Mouse (Mus musculus) neural tube, embryonic 12.5 days (tissue): ENCODE measurements at regions not wholly inside any gene's neighbourhood (a gene's known extent, or its start where the extent isn't known, plus 50 kb on each side); places are given as distances from the start of the nearest gene placed in this dataset.

Source experiments
- ATAC-seq: fragments of 200-750 bp; cut with Nextera tagmentation; 2 replicates; pipeline ENCODE4 v1.8.0; 2017; ENCODE audit warnings: low read depth, mild to moderate bottlenecking, moderate TSS enrichment, moderate library complexity; ENCODE audit not compliant: low FRiP score
- H3K27ac ChIP-seq: fragments of 300-500 bp; sonication (generic); 2 replicates; pipeline ENCODE4 v1.5.1; 2016
- H3K27me3 ChIP-seq: fragments of 300-500 bp; sonication (generic); replicated peaks from 2 replicates; pipeline ENCODE4 v1.6.1; 2016; ENCODE audit warnings: mild to moderate bottlenecking
- H3K36me3 ChIP-seq: fragments of 300-500 bp; sonication (generic); 2 replicates; pipeline ENCODE4 v1.6.1; 2016; ENCODE audit warnings: mild to moderate bottlenecking
- H3K4me1 ChIP-seq: fragments of 300-500 bp; sonication (generic); 2 replicates; pipeline ENCODE4 v1.6.1; 2016
- H3K4me2 ChIP-seq: fragments of 300-500 bp; sonication (generic); replicated peaks from 2 replicates; pipeline ENCODE4 v1.6.1; 2016; ENCODE audit warnings: mild to moderate bottlenecking
- H3K4me3 ChIP-seq: fragments of 300-500 bp; sonication (generic); 2 replicates; pipeline ENCODE4 v1.5.1; 2016
- H3K9ac ChIP-seq: fragments of 300-500 bp; sonication (generic); 2 replicates; pipeline ENCODE4 v1.6.1; 2016; ENCODE audit warnings: mild to moderate bottlenecking
- H3K9me3 ChIP-seq: fragments of 300-500 bp; sonication (generic); 2 replicates; pipeline ENCODE4 v1.6.1; 2016; ENCODE audit warnings: mild to moderate bottlenecking
- WGBS: fragments of 180-500 bp; shearing (Covaris S2); methylation state at CpG from one replicate; pipeline ENCODE4 v1.1.7; 2016; 5-methylcytosine and 5-hydroxymethylcytosine counted together

DNA sequence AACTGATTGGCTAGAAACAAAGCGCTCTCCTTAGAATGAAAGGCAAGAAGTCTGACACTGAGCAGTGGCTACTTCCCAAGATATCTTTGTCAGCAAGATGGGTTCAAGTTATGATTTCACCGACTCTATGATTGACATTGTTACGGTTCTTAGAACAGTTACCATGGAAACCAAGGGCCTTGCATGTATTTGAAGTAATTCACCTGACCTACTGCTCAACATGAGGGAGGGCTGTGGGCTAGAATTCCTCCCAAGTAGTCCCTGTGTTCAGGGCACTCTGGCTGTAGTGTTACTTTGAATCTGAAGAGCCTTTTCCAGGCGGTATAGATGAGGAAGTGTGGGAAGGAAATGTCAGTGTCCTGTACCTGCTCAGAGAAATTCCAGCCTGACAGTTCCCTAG lies 281.1 kb downstream of the Tmem38b start:
- H3K4me1 ChIP-seq, result no peaks in the 10 kb centered on the region
- no peak overlapping the region for H3K4me2 ChIP-seq
- no peak overlapping the region for H3K9ac ChIP-seq
- WGBS, result 87% methylated on average over 4 of the region's 4 CpGs
- no peaks in the 10 kb centered on the region for H3K9me3 ChIP-seq
- H3K27me3 ChIP-seq, result no peaks in the 10 kb centered on the region
- no peak for ATAC-seq
- H3K36me3 ChIP-seq, result no peaks in the 10 kb centered on the region
- H3K4me3 ChIP-seq, result no peak overlapping the region
- no peak overlapping the region for H3K27ac ChIP-seq

- H3K36me3 ChIP-seq, result no peaks in the 10 kb centered on the region
- H3K27ac ChIP-seq, result no peak overlapping the region
- no peak for ATAC-seq
- no peak overlapping the region for H3K9ac ChIP-seq
- 88% methylated on average over 2 of the region's 2 CpGs for WGBS
- H3K4me3 ChIP-seq, result no peak overlapping the region
- H3K9me3 ChIP-seq, result no peaks in the 10 kb centered on the region
- H3K4me2 ChIP-seq, result no peak overlapping the region
- H3K4me1 ChIP-seq, result peaks cover 9% of the 10 kb centered on the region
- H3K27me3 ChIP-seq, result no peaks in the 10 kb centered on the region
Observed at GRCm38 (mm10) chr4:54116310-54116709, 290.5 kb downstream of the Tmem38b start.

GRCm38 (mm10) chr4:54118179-54118846 lies 292.5 kb downstream of the Tmem38b start:
- H3K4me2 ChIP-seq, result no peak overlapping the region
- ATAC-seq, result peak; percentile 87
- H3K9me3 ChIP-seq, result no peaks in the 10 kb centered on the region
- H3K27ac ChIP-seq, result no peak overlapping the region
- H3K27me3 ChIP-seq, result no peaks in the 10 kb centered on the region
- no peak overlapping the region for H3K4me3 ChIP-seq
- H3K36me3 ChIP-seq, result no peaks in the 10 kb centered on the region
- 40% methylated on average over 6 of the region's 6 CpGs for WGBS
- peaks cover 9% of the 10 kb centered on the region for H3K4me1 ChIP-seq
- H3K9ac ChIP-seq, result no peak overlapping the region

- WGBS, result 76% methylated on average over 8 of the region's 8 CpGs
- H3K9me3 ChIP-seq, result no peaks in the 10 kb centered on the region
- ATAC-seq, result no peak
- H3K27me3 ChIP-seq, result no peaks in the 10 kb centered on the region
- H3K4me1 ChIP-seq, result no peaks in the 10 kb centered on the region
- H3K27ac ChIP-seq, result no peak overlapping the region
- no peak overlapping the region for H3K4me2 ChIP-seq
- no peaks in the 10 kb centered on the region for H3K36me3 ChIP-seq
- no peak overlapping the region for H3K9ac ChIP-seq
- H3K4me3 ChIP-seq, result no peak overlapping the region
Observed at GRCm38 (mm10) chr4:54128717-54129698, 303.2 kb downstream of the Tmem38b start.

- Histone ChIP-seq H3K4me2 (no peak overlapping the region), H3K27ac (no peak overlapping the region), H3K9ac (no peak overlapping the region), H3K4me3 (no peak overlapping the region), H3K27me3 (no peaks in the 10 kb centered on the region), H3K9me3 (no peaks in the 10 kb centered on the region), H3K4me1 (no peaks in the 10 kb centered on the region), H3K36me3 (no peaks in the 10 kb centered on the region)
- 94% methylated on average over 4 of the region's 4 CpGs for whole genome bisulfite sequencing
- ATAC-seq, result no peak
Observed at GRCm38 (mm10) chr4:54156146-54156545, 330.3 kb downstream of the Tmem38b start.

GRCm38 (mm10) chr4:54161337-54161993 lies 335.6 kb downstream of the Tmem38b start:
- H3K27ac ChIP-seq, result no peak overlapping the region
- H3K9me3 ChIP-seq, result no peaks in the 10 kb centered on the region
- H3K27me3 ChIP-seq, result no peaks in the 10 kb centered on the region
- H3K4me1 ChIP-seq, result peaks cover 5% of the 10 kb centered on the region; the same call in 1 of the 2 replicates
- no peaks in the 10 kb centered on the region for H3K36me3 ChIP-seq
- ATAC-seq, result no peak
- H3K9ac ChIP-seq, result no peak overlapping the region
- 82% methylated on average over 9 of the region's 9 CpGs for WGBS
- no peak overlapping the region for H3K4me3 ChIP-seq
- no peak overlapping the region for H3K4me2 ChIP-seq

- no peaks in the 10 kb centered on the region for H3K36me3 ChIP-seq
- H3K4me2 ChIP-seq, result no peak overlapping the region
- 62% methylated on average over 8 of the region's 8 CpGs for WGBS
- H3K27me3 ChIP-seq, result no peaks in the 10 kb centered on the region
- peaks cover 5% of the 10 kb centered on the region; the same call in 1 of the 2 replicates for H3K4me1 ChIP-seq
- no peak overlapping the region for H3K9ac ChIP-seq
- no peak overlapping the region for H3K27ac ChIP-seq
- no peaks in the 10 kb centered on the region for H3K9me3 ChIP-seq
- ATAC-seq, result no peak
- no peak overlapping the region for H3K4me3 ChIP-seq
Observed at GRCm38 (mm10) chr4:54162308-54162707, 336.5 kb downstream of the Tmem38b start.

DNA sequence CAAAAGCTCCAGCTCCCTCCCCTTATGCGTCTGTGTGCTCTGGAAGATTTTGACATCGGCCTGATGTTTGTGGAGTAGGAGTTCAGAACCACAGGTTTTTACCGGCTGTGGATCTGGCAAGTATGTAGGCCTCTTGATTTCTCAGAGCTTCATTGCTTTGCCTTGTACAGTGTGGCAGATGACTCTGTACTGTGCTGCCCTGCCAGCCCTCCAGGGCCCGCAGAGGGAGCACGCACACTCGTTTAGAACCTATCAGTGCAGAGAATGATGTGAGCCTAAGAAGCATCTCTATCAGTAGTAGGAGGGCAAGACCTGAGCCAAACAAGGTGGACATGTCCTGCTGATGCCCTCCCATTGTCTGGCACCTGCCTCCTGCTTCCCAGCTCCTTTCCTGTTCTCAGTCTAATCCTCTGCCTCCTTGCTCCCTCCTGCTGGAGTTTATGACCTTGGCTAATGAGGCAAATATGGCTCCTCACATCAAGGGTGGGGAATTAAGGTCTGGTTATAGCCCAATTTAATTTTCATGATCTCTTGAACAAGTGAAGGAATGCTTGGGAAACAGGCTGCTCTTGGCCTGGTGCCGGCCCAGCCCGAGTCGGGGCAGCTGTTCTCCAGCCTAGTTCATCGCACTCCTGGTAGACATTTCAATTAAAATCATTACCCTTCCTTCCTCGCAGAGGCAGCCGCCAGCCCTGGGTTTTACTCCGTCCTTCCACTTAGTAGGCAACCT lies 344.5 kb downstream of the Tmem38b start:
- WGBS, result 57% methylated on average over 13 of the region's 13 CpGs
- H3K27ac ChIP-seq, result no peak overlapping the region
- no peak overlapping the region for H3K4me2 ChIP-seq
- H3K9me3 ChIP-seq, result no peaks in the 10 kb centered on the region
- H3K36me3 ChIP-seq, result no peaks in the 10 kb centered on the region
- H3K4me1 ChIP-seq, result no peaks in the 10 kb centered on the region
- no peak for ATAC-seq
- no peaks in the 10 kb centered on the region for H3K27me3 ChIP-seq
- H3K4me3 ChIP-seq, result no peak overlapping the region
- no peak overlapping the region for H3K9ac ChIP-seq

DNA sequence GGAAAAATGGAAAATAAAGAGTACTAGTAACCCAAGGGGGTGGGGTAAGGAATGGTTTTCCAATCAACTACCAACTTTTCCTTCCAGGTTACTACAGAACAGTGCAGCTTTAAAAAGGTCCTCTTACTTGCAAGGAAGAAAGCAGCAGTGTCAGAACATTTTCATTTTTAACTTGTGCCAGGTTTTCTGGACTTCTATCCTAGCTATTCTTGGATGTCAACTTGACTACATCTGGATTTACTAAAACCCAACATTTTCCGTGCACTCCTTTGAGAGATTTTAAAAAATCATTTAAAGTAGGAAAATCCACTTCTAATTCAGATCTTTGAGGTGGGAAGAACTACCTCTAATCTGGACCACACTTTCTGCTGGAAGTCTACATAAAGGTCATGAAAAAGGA lies 358.4 kb downstream of the Tmem38b start:
- no peak overlapping the region for H3K4me3 ChIP-seq
- WGBS, result 86% methylated on average over 1 of the region's 1 CpGs
- no peaks in the 10 kb centered on the region for H3K27me3 ChIP-seq
- H3K27ac ChIP-seq, result no peak overlapping the region
- no peaks in the 10 kb centered on the region for H3K4me1 ChIP-seq
- no peaks in the 10 kb centered on the region for H3K9me3 ChIP-seq
- no peak overlapping the region for H3K9ac ChIP-seq
- ATAC-seq, result no peak
- no peaks in the 10 kb centered on the region for H3K36me3 ChIP-seq
- H3K4me2 ChIP-seq, result no peak overlapping the region

DNA sequence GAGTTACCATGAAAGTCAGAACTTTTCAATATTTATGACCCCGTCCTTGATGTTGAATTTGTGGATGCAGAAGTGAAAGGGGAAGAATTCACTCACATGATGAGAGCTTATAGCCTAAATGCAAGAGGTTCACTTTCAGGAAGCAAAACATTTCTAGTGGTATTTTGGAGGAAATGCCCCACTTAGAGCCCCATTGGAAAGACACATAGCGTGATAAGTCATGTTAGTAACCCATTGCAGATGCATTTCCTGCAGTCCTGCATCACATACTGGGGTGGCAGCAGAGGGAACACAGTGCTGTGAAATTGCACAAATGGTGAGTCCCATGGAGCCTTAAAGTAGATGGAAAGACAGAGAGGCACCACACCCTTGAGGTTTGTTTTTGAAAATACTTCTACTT lies 369.9 kb downstream of the Tmem38b start:
- H3K36me3 ChIP-seq, result no peaks in the 10 kb centered on the region
- no peak overlapping the region for H3K4me2 ChIP-seq
- H3K27ac ChIP-seq, result no peak overlapping the region
- WGBS, result 93% methylated on average over 2 of the region's 2 CpGs
- no peak overlapping the region for H3K4me3 ChIP-seq
- H3K9ac ChIP-seq, result no peak overlapping the region
- no peaks in the 10 kb centered on the region for H3K4me1 ChIP-seq
- H3K9me3 ChIP-seq, result no peaks in the 10 kb centered on the region
- H3K27me3 ChIP-seq, result no peaks in the 10 kb centered on the region
- no peak for ATAC-seq

- Histone ChIP-seq H3K27me3 (no peaks in the 10 kb centered on the region), H3K9me3 (no peaks in the 10 kb centered on the region), H3K27ac (no peak overlapping the region), H3K4me2 (no peak overlapping the region), H3K9ac (no peak overlapping the region), H3K4me3 (no peak overlapping the region), H3K4me1 (no peaks in the 10 kb centered on the region), H3K36me3 (no peaks in the 10 kb centered on the region)
- WGBS, result 89% methylated on average over 4 of the region's 4 CpGs
- ATAC-seq, result no peak
Observed at GRCm38 (mm10) chr4:54202440-54202839, 376.6 kb downstream of the Tmem38b start.

DNA sequence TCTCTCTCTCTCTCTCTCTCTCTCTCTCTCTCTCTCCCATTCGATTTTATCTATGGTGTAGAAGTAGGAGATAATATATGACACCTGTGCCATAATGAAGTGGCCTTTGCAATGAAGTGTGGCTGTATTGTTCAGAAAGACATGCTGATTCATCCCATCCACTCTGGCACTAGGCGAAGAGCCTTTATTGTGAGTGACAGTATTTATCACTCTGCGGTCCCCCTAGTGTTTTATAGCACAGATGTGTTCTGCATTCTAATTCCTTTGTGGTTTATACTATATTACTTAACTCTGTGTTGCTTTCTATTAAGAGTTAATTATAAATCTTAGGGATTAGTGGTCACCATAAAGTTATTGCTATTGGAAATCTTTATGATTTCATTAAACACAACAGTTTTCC lies 398.7 kb downstream of the Tmem38b start:
- Histone ChIP-seq H3K4me2 (no peak overlapping the region), H3K4me3 (no peak overlapping the region), H3K27me3 (no peaks in the 10 kb centered on the region), H3K36me3 (no peaks in the 10 kb centered on the region), H3K27ac (no peak overlapping the region), H3K4me1 (no peaks in the 10 kb centered on the region), H3K9me3 (no peaks in the 10 kb centered on the region), H3K9ac (no peak overlapping the region)
- peak; percentile 78; the same call in 1 of the 2 replicates for ATAC-seq
- WGBS, result 27% methylated on average over 3 of the region's 3 CpGs
